Mouse (Mus musculus): ENCODE measurements at regions not wholly inside any gene's neighbourhood (a gene's known extent, or its start where the extent isn't known, plus 50 kb on each side); places are given as distances from the start of the nearest gene placed in this dataset.
A peak's percentile ranks its signal among the peaks of the same experiment; 100 is the strongest.

DNA sequence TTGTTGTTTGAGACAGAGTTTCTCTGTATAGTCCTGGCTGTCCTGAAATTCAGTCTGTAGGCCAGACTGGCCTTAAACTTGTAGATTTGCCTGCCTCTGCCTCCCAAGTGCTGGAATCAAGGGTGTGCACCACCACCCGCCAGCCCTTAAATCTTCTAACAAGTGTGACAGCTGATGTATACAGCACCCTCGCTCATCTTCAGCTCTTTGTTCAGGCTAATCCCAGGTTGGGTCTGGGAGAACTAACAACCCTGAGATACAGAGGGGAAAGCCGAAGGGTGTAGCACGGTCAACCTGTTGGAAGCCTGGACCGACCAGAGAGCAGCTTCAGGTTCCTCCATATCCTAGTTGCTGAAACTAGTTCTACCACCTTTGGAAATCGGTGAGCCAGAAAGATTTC, 99.0 kb downstream of the Tmem30b start:
- no peak for DNase-seq (ENCODE audit: low read depth, low spot score)

DNA sequence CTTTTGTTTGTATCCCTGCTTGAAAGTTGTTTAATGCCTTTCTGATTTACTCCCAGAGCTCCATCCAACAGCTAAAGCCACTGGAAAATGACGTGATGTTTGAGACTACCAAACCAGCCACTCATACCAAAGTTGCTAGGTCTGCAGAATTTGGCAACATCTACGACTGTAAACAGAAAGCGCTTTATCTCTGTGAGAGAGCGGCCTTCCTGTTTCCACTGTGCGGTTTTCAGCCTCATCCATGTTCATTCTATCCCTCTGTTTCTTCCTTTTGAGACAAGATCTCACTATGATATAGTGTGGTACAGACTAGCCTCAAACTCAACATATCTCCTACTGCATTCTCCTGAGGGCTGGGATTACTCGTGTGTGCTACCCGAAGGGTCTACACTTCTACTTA, 100.0 kb downstream of the Tmem30b start:
- no peak for DNase-seq (ENCODE audit: low read depth, low spot score)

DNA sequence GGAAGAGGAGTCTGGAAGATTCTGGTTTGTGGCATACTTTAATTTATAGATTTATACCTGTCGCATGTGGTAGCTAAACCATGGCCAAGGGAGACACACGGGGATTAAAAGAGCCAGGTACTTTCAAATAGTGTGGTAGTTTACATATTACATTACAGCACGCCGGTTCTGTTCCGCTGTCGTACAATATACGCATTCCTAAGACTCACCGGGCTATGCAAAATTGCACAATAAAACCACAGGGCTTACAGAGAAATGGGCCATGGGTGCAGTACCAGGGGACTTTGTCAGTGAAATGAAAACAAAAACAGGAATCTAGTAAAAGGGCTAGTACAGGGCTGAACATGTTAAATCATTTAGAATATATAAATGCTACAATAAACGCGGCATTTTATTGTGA, 100.6 kb downstream of the Tmem30b start:
- DNase-seq (ENCODE audit: low read depth, low spot score), result no peak

DNA sequence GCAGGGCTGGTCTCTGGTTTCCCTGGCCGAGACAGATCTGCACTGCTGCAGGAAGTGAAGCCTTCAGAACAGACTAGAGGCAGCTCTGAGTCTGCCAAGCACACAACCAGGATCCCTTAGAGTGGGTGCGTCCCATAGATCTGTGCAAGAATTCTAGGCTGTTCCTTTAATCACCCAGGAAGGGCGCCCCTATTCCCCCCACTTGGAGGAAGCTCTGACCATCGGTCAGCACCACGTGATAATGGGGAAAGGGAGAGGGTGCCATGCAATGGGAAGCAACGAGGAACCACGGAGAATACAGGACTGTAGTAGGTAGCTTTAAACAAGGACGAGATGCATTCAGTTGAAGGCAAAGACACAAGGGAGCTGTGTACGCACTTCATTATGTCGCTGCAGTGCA, 101.1 kb downstream of the Tmem30b start:
- DNase-seq (ENCODE audit: low read depth, low spot score), result no peak

DNA sequence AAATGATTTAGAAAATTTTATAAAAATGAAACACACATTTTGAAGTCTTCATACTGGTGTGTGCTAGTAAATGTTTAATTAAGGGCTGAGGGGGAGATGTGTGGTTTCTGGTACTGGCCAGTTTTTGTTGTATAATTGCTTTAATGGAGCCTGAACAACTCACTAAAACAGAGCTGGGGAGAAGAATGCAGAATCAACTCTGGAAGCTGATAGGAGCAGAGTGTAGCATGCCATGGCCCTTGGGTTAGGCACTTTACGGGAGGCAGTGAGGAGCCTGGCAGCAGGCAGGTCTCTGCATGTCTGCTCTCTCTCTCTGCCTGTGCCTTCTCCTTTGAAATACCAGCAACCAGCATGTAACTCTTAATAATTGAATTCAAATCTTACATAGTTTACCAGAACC, 104.9 kb downstream of the Tmem30b start:
- DNase-seq (ENCODE audit: low read depth, low spot score), result no peak

DNA sequence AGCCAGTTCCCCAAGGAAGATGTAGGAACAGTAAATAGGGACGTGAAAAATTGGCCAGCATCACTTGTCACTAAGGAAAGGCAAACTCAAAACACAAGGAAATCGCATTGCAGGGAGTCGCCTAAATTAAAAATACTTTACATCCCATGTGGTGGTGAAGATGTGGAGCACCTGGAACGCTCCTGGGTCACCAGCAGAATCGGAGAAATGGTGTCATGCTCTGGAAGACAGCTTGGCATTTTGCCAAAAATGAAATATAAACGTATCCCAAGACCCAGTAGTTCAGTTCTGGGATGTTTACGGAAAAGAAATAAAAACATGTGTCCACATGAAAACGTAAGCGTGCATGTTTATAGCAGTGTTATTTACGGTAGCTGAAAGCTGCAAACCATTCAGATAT, 111.5 kb downstream of the Tmem30b start:
- no peak for DNase-seq (ENCODE audit: low read depth, low spot score)

DNA sequence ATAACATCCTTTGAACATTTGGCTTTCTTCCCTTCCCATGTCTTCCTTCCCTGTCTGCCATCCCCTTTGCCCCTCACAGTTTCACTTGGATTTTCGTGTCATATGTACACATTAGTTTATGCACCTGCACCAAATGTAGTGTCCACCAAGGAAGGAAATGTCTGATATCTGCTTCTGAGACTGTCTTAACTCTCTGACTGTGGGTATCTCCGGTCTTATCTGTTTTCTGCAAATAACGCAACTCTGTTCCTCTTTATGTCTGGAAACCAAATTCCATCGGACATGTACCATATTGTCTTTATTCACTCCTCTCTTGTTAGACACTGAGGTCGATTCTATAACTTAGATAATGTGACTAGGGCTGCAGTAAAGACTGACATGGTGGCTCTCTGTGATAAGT, 113.6 kb downstream of the Tmem30b start:
- DNase-seq (ENCODE audit: low read depth, low spot score), result no peak

DNA sequence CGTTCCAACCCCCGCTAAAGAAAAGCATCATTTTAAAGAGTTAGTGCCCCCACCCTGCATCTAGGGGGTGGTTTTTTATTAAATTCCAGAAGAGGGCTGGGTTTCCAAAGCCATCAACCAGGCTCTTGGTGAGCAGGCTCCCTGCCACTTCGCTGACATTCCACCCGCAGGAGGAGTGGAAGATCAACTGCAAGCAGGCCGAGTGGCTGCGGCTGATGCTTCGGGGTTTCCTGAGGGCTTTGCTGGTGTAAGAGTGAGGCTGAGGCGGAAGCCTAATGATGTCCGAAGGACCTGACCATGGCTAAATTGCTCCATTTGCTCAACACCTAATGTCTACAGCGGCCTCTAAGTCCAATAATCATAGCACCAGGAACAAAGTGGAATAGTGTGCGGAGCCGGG, 118.0 kb downstream of the Tmem30b start:
- DNase-seq (ENCODE audit: low read depth, low spot score), result peak; percentile 69

DNA sequence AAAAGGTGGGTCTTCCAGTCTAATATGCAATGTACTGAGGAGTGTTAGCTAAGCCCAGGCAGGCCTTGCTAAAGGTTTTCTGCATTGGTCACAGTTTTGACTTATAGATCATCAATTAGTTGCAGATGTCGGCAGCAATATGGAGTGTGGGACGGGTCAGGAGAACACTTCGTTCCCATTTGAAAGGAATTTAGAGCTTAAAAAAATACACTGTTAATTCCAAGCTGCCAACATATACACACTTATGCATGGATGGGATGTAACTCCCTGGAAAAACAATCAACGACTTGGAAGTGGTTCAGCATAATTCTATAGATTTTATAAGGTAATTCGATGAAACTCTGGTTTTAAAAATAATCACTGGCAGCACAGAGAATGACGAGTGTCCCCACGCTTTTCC, 121.4 kb downstream of the Tmem30b start:
- no peak for DNase-seq (ENCODE audit: low read depth, low spot score)

DNA sequence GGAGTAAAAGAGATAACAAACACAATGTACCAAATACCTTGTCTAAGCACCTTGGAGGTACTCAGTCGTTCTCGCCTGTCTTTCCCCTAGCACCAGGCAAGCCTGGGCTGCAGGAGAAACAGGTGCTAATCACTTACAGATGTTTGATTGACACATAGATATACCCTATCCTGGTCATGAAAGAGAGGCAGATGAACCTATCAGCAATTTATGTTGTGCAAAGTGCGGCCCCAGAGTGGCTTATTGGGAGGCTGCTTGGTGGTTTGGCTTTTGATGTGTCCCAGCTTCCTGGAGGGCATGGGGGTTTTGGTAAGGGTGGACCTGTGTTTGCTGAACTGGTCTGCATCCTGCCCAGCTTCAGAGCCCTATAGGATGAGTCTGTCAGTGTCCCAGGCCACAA, 129.1 kb downstream of the Tmem30b start:
- no peak for DNase-seq (ENCODE audit: low read depth, low spot score)

DNA sequence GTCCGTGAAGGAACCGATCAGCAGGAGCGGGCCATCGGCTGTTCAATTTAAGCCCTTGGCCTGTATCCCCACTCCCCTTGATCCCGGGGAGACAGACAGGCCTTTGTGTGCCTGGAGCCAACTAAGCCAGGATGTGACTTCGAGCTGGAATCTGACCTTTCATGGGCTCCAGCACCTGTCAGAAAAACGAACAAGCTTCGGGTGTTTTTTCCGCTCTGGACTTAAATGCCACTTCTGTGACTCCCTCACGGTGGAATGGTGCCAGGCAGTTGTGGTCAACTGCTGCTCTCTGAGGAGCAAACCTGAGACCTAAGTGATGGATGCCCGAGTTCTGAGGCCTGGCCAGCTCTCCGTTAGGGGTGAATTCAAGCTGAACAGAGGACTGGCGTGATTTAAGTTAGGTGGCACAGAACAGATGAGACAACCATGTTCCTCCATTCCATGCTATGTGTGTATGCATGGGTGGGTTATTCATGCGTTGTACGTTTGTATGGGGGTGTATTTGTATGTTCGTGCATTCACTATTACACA, 129.8 kb downstream of the Tmem30b start:
- no peak for DNase-seq (ENCODE audit: low read depth, low spot score)

DNA sequence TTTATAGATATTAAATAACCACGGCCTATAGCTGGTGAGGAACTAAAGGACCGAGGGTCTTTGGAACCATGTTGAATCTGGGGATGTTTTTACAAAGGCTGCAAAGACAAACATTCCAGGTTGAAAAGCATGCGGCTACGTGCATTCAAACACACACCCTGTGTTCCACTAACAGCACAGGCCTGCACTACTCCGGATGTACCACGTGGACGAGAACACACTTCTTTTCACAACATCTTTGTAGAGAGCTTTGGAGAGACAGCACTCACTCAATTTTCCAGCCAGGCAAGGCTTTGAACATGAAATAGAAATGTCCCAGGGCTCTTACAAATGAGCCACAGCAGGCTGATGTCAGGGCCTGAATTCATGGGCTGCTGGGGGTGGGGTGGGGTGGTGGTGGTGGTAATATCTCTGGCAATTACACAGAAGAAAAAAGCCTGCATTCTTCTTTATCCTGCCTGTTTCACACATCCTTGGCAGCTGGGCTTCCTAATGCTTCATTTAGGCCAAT, 129.3 kb downstream of the Slc38a6 start:
- DNase-seq (ENCODE audit: low read depth, low spot score), result no peak

DNA sequence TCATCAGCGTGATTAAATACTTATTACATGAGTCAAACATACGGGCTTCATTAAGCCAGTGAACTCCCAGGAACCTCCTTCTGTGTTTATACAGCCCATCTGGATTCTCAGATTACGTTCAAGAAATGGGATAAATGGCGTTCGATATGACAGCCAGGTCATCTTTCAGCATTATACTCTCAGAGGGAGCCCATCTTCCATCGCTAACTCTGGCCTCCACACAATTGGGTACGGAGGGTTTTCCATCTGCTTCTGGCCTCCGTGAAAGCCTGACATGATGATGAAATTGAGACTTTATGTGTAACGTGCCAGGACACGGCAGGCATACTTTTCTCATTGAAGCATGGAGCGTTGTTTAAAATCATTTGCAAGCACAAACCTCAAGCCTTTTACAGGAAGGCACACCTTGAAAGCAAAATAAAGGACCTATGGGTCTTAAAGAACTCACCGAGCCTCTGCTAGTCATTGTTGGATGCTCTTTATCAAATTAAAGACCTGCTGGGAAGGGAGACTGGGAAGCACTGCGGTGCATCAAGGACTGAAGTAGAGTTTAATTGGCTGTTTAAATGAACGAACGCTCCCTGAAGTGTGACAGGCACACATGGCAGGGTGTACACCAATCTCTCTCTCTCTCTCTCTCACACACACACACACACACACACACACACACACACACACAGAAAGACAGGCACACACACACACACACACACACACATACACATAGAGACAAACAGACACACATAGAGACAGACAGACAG, 127.0 kb downstream of the Slc38a6 start:
- DNase-seq (ENCODE audit: low read depth, low spot score), result no peak

DNA sequence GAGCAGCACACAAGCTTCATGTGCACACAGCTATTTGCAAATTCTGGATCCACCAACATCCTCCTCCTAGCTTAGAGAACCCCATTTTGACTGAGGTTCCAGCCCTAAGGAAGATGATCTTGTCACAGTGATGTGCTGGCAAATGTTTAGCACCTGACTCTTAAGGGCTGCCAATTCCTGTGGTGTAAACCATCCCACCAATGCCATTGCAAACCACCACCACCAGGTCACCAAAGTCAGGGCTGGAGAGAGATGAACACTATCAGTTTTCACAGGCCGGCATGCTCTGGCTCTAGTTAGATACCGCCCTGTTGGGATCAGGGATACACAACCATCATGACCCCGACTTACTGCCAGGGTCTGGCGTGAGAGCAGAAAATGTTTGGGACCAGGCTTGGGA, 125.9 kb downstream of the Slc38a6 start:
- no peak for DNase-seq (ENCODE audit: low read depth, low spot score)

DNA sequence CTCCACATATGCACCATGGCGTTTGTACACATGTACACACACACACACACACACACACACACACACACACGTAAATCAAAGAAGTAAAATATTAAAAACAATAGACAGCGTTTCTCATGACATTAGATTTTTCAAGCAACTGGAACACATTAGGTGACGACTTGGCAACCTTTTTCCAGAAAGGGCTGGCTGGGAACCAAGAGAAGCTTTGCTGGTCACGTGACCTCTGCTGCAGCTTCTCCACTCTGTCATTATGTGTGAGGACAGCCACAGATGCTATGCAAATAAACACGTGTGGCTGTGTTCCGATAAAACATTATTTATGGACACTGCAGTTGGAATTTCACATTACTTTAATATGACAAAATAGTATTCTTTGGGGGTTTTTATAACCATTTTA, 124.3 kb downstream of the Slc38a6 start:
- DNase-seq (ENCODE audit: low read depth, low spot score), result no peak

DNA sequence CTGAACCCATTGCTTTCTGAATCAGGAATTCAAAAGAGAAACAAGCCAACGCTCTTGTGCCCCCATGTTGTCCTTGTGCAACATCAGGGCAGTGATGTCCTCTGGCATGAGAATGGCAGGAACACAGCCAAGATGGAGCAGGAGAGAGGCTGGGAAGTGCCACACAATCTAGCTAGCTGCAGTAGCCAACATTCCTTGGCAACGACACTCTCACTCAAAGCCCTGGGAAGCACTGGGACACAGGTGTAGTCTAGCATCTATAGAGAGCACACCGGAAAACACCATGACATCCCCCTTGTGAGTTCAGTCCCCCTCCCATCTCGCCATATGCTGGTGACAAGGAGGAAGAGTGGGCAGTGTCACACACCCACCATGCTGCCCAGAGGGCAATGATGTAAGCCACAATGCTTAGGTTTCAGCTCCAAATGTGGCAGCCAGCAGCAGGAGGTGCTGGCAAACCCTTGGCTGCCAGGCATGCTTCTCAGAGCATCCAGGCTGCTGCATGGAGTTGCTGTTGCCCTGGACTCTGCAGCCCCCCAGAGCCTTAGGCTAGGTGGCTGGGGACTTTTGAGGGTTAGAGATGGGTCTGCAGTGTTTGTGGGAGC, 123.0 kb downstream of the Slc38a6 start:
- no peak for DNase-seq (ENCODE audit: low read depth, low spot score)

DNA sequence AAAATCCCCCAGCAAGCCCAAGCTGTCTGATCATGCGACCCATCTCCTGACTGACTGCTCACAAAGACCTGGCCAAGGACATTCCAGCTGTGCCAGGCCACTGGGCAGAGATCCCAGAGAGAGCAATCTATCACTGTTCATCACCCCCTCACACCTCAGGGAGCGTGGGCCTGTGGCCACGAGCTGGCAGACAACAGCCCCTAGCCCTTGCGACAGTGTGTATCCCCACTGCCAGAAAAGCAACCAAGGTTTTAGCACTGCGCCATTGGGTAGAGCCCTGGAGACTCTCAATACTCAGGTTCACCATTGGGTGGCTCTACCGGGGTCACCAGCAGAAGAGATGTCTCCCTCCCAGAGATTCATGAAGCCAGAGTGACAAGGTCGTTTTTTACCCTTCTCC, 122.0 kb downstream of the Slc38a6 start:
- no peak for DNase-seq (ENCODE audit: low read depth, low spot score)

DNA sequence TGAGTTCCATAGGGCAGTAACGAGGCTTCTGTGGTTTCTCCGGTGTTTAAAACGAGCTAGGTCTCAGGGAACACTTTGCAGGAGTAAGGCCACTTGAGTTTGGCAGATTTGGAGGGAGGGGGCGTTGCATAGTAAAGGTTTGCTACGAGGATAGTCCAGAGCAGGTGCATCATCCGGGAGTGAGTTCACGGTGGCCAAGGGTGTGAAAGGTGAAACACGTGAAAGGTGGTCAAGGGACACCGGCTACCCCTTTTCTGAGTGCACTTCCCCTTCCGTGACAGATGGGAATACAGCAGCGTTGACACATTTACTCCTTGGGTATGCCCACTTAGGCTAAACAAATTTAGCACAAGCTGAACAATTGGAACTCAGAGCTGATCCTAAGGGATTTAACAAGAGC, 121.6 kb downstream of the Slc38a6 start:
- DNase-seq (ENCODE audit: low read depth, low spot score), result no peak

DNA sequence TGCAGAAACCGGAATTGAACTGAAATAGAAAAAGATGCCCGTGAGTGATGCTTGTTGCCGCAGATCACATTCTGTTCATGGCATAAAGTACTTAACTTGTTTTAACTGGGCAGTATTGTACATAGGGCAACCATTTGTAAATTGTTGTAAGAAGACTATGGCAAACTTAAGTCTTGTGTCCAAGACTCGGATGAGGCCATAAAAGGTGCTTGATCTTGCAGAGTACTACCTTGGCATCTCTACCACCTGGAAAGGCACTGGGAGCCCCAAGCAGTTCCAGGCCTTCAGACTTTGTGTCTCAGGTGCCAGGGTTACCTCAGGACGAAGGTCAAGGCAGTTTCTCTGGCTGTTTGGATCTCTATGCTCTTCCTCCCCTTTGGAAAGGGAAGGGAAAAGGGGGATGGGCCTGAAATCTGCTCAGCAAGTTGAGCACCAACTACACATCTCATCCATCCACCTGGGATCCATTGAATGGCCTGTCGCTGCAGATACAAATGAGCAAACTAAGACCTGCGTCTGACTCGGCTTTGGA, 120.0 kb downstream of the Slc38a6 start:
- no peak for DNase-seq (ENCODE audit: low read depth, low spot score)

DNA sequence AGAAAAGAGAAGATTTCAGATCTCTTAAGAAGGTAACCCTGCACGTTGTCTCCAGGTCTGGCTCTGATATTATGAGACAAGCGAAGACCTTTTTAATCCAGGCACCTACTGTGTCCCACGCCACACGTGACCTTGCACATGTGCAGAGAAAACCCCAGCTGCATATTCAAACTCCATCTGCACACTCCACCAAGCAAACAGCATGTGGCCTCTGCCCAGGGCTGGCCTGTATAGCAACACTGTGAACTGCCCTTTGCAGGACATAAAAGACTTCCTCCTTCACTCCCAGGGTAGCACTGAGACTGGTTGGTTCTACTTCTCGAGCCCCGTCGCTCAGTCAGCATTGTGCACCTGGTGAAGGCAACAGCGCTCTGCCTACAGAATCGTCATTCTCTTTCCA, 119.0 kb downstream of the Slc38a6 start:
- DNase-seq (ENCODE audit: low read depth, low spot score), result no peak

DNA sequence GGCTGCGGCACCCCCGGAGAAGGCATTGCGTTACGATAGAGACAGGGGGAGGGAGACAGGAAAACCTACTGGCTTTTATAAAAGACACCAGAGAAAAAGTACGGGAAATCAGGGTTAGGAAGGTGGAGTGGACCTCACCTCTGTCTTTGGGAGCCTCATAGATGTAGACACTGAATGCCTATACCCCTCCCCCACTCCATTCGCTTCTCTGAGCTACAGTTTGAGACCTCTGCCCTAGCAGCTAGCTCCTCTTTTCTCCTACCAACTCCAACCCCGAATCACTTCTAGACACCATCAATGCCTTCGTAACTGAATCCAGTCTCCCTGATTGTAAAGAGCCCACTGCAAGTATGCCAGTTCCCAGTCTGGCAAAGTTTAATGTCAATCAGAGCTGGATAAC, 118.5 kb downstream of the Slc38a6 start:
- DNase-seq (ENCODE audit: low read depth, low spot score), result no peak

DNA sequence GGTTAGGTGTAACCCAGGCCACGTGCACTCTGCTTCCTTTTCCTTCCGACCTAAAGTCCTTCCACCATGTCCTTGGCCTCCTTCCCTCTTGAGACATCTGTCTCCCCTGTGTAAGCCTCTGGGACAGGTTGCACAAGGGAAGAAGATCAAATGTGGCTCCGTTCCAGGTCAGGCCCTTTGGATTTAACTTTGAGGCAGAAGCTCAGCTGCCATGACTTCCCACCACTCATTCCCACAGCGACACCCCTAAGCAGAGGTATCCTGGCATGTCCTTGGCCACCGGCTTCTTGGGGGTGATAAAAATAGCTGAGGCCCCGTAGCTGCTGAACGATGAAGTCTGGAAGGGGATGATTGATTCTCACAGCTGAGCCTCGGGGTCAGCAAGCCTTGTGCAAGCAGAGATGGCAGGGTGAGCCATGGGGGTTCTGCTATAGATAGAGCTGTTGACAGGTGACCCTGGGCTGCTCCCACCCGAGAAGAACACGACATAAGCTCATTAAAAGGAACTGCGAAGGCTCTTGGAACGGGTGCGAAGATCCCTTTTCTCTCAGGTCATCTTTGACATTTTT, 117.4 kb downstream of the Slc38a6 start:
- DNase-seq (ENCODE audit: low read depth, low spot score), result no peak

Data from ZHBTc4 (cell line).